Mouse (Mus musculus) thymus, postnatal 4 days (tissue): ENCODE results near the gene Parp3.
"Not testable (repeated sequence)": the region's sequence is repeated elsewhere in the genome, so short reads cannot be mapped to it uniquely, and the experiment has no call there.

Source experiments
- DNase-seq: peaks from one replicate; pipeline ENCODE4 v3.0.0; 2021

Gene Parp3

GRCm38 (mm10) chr9:106476924-106477484, at the start of gene Parp3:
Parp3 (minus strand) TSS chr9:106476949.
- DNase-seq, result peak; percentile 97

- no peak for DNase-seq
Measured at GRCm38 (mm10) chr9:106519909-106520308, 43.2 kb upstream of the Parp3 start.

- DNase-seq, result no peak
Measured at GRCm38 (mm10) chr9:106519433-106519832, 42.7 kb upstream of the Parp3 start.

GRCm38 (mm10) chr9:106514273-106514672, 37.5 kb upstream of the Parp3 start, which contains the start of gene Iqcf5:
Iqcf5 (plus strand) TSS chr9:106514573.
- no peak for DNase-seq

DNA sequence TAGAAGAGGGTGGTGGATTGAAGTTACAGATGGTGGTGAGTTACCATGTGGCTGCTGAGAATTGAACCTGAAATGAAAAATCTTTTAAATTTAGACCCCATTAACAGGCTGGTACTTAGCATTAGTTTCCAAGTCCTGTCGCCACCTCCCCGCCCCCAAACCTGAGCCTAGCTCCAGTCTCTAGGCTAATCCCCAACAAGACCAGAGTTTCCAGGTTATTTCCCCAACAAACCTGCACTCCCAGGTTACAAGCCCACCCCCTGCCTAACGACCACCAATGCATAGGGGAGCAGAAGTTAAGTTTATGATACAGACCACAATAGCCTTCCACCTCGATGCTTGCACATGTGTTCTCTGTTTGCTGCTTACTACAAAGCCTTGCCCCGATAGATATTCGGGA, 36.8 kb upstream of the Parp3 start:
- DNase-seq, result no peak

DNA sequence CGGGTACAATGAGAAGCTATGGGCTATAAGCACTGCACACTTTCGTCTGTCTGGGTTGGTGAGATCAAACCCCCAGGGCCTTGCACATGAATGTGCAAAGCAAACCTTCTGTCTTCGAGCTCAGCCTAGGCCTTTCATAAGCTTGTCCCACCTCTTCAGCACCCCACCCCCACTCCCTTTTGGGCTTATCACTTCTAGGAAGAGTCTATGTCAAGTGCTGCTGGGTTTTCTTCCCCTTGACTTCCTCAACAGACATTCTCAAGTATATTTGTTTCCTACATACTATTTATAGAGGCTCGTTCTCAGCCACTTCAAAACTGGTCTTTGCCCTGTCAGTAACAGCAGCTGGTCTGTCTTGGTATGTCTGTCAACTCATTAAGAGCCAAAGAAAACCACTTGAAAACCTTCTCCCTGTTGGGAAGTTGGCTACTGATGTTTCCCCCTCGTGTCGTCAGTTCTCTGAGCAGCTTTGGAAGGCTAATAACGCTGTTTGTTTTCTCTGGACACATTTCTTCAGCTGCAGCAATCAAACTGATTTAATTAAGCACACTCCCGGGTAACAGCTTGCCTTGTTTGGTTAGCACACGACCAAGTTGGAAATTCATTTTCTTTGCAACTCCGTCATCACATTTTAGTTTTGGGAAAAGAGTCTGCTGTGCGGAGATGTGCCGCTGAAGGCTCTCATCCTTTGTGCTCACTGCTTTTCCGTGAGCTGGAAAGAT, 36.1 kb upstream of the Parp3 start:
- DNase-seq, result no peak

- DNase-seq, result no peak
Measured at GRCm38 (mm10) chr9:106509356-106509755, 32.6 kb upstream of the Parp3 start.

- DNase-seq, result no peak
Measured at GRCm38 (mm10) chr9:106504246-106504645, 27.5 kb upstream of the Parp3 start.

DNA sequence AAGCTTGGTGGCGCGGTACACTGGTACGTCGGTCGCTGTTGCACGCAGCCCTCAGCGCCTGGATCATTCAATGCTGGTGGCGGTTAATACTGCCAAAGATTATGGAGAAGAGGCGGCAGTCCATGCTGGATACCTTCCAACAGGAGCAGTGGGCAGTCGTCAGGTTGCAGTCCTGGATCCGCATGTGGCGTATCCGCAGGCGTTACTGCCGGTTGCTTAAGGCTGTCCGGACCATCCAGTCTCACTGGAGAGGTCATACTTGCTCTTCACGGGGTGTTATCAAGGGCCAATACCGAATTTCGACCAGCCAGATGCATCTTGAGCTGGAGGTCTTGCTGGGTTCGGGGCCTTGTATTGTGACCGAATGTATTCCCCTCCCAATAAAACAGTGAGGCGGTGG, 25.1 kb upstream of the Parp3 start:
- DNase-seq, result no peak

DNA sequence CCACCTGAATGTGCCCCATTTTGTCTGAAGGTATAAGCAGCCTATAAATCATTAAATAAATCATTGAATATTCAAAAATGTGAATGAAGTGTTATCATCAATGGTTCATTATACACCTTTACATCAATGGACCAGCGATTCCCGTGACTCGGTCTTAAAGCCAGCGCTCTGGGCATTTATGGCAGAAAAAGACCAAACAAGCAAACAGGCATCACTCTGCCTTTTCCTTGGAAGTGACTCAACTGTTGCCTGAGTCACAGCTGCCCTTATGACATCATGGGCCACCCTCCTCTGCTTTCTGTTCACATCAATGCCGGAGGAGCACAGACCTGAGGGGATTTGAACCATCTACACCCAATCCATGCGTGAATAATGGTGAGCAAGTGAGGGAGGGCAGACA, 22.9 kb upstream of the Parp3 start, which contains the start of gene Iqcf1:
Iqcf1 (plus strand) TSS at position 301 of the 400 bp plus-strand sequence.
- no peak for DNase-seq

DNA sequence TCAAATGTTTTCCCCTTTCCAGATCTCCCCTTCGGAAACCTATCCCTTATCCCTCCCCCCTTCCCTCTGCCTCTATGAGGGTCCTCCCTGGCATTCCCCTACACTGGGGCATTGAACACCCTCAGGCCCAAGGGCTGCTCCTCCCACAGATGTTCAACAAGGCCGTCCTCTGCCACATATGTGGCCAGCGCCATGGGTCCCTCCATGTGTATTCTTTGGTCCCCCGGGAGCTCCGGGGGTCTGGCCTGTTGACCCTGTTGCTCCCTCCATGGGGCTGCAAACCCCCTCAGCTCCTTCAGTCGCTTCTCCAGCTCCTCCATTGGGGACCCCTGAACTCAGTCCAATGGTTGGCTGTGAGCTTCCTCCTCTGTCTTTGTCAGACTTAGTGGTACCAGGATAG, 10.9 kb upstream of the Parp3 start:
- DNase-seq, result not testable (repeated sequence)

DNA sequence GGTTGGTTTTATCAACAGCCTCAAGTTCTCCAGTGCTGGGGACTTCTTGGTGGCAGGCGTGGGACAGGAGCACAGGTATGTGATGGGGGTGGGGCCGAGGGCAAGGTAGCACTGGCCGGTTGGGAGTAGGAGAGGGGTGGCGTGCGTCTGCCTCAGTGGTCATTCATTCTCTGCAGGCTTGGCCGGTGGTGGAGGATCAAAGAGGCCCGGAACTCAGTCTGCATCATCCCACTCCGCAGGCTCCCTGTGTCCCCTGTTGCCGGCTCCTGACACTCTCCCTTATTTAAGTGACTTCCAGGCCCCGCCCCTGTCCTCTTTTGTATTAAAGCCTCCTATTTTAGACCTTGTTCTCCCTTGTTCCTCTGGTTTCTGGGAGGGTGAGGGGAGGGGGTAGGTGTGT, 8.3 kb upstream of the Parp3 start:
- no peak for DNase-seq

DNA sequence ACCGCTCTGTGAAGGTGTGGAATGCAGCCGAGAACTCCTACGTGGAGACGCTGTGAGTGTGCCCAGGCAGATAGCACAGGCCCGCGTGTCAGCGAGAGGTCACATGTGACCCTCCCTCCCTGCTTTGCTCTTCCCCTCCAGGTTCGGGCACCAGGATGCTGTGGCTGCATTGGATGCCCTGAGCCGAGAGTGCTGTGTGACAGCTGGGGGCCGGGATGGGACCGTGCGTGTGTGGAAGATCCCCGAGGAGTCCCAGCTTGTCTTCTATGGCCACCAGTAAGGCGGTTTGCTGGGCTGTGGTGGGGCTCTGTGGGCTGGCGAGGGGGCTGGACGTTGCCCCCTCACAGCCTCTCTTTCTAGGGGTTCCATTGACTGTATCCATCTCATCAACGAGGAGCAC, 6.9 kb upstream of the Parp3 start:
- DNase-seq, result no peak

DNA sequence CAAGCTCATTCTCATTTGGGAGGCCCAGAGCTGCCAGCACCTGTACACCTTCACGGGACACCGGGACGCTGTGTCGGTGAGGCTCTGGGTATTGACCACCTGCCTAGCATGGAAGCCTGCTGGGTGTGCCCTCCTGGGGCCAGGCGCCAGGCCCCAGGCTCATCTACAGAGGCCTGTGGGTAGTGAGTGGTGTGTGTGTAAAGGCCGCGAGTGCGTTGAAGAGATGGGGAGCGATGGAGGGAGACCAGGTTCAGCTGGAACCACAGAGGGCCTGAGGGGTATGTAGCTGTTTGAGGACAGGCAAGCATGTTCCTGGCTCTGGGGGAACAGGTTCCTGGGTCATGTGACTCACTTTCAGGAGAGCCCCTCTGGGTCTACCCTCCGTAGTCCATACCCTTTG, 6.4 kb upstream of the Parp3 start:
- DNase-seq, result no peak

DNA sequence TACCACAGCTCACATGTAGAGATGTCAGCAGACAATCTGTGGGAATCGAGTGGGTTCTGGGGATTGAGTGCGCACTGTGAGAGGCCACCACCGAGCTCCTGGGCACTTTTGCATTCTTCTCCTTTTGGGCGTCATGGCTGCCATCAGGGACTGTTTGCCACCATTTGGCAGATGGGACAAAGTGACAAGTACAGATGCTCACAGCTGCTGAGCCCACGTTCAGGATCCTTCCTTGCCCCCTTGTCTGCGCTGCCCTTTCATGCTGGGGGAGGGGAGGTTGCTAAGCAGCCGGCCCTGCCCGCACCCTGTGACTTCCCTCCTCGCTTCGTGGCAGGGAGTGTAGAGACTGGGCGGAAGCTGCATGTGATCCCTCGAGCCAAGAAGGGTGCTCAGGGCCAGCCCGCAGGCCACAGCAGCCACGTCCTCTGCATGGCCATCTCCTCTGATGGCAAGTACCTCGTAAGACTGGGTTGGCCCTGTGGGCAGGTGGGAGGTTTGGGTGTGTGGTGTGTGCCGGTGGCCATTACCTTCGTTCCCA, 5.9 kb upstream of the Parp3 start:
- no peak for DNase-seq

DNA sequence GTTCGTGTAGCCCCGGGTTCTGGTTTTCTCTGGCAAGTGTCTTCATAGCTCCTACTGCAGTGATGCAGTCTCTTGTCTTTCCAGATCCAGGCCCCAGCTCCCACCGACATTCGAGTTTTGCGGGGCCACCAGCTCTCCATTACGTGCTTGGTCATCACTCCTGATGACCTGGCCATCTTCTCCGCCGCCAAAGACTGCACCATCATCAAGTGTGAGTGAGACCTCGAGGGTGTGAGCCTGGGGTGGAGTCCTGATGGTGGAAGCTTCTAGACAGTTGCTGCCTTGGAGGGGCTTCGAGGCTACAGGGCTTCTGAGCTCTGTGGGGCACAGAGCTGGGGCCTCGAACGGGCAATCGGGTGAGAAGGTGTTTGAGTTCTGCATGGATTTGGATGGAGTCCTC, 4.9 kb upstream of the Parp3 start:
- DNase-seq, result no peak

GRCm38 (mm10) chr9:106481075-106481474, 4.3 kb upstream of the Parp3 start:
- no peak for DNase-seq

GRCm38 (mm10) chr9:106480541-106480940, 3.8 kb upstream of the Parp3 start:
- DNase-seq, result no peak

DNA sequence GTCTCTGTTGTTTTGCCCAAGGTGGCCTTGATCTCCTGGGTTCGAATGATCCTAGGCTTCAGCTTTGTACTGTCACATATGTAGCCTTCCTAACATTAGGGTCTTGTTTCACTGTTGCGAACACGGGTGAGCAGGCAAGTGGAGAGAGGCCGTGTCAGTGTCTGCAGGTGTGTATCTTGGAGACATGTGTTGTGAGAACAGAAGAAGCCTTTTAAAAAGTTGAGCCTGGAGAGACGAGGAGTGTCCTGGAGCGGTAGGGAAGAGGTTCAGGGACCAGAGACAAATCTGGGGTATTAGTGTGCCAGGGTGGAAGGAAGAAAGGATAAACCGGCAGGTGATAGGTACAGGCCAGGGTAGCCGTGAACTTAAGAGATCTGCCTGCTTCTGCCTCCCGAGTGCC, 1.4 kb upstream of the Parp3 start:
- DNase-seq, result no peak

DNA sequence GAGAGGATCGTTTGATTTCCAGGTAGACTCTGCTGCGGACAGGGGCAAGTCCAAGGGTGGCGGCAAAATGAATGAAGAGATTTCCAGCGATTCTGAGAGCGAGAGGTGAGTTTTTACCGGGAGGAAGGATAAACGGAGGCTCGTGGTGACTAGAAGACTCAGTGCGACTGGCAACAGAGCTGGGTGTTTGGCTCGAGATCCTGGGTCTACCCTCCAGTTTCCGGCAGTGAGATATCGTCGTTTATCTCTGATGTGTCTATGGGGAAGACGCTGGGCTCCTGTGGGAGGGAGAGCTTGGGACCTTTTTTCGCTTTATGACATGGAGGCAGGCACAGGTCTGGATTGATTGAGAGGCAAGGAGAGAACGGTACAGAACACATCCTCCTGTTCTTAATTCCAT, 900 bp upstream of the Parp3 start:
- peak; percentile 11 for DNase-seq

DNA sequence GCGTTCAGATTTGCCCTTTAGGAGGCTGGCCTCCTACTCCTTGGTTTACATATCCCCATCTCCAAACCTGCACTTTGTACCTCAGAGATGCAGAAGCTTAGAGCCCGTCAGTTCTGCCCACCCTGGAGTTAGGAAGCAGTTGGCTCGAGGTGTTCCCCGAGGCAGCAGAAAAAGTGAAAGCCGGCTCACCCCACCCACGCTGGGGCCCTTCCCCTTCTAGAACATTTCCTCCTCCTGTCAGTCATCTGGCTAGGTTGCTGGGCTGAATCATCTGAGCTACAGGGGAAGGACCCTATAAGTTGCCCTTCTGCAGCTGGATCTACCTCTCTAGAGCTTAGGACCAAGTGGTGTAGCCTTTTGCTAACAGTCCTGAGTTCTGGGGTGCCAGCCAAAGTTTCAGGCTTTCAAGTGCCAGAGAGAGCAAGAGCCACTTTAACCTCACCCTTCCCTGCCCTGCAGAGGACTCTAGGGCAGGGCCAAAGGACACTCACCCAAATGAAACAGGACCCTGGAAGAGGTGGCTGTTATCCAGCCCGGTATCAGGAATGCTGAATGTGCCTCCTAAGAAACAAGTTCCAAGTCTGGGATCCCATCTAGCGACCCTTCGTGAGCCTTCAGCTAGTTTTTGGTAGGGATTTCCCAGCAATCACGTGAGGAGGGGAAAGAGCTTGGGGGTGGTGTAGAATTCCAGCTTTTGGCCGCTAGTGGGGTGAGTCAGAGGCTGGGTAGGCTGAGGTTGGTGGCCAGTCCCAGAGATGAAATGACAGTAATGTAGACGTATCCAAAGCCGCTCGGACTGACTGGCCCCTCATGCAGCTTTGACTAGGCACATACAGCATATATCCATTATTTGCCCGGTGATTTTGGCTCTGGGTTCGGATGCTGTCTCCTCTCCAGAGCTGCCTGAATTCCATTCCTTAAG, 486 bp downstream of the Parp3 start:
- peak; percentile 80 for DNase-seq

DNA sequence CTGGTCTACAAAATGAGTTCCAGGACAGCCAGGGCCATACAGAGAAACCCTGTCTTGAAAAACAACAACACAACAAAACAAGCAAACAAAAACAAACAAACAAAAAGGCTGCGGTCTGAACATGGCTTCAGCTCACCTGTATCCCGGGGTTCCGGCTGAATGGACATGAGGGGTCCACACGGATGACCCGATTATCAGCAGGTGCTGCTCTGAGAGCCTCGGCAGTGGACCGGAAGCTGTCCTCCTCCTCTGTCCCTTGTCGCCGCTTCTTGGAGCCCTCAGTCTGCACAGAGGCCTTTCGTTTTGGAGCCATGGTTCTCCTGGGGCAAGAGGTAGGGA, 1.1 kb downstream of the Parp3 start, which contains the start of gene Rrp9:
Rrp9 (plus strand) TSS at position 301 of the 339 bp plus-strand sequence.
- DNase-seq, result peak; percentile 37

- peak; percentile 52 for DNase-seq
Measured at GRCm38 (mm10) chr9:106475046-106475445, 1.7 kb downstream of the Parp3 start.
